Mouse (Mus musculus): ENCODE results near the gene Rbm34. TPM values are rescaled to one million over a fixed set of nuclear protein-coding genes. Genes with fewer than 3 reads are reported as not detected.
A peak's percentile ranks its signal among the peaks of the same experiment; 100 is the strongest.

Gene Rbm34
- total and polyA plus RNA-seq, 3 experiments, result 0.90 to 4.1 (median 2.8) TPM

- no peak overlapping the region for H3K9ac ChIP-seq (ENCODE audit: low read depth, low read length)
- peaks cover 7% of the 10 kb centered on the region for H3K4me1 ChIP-seq (ENCODE audit: control insufficient read depth, insufficient read depth, low read length)
- DNase-seq, result no peak
- no peak for TF ChIP-seq EP300 (IDR thresholded peaks at IDR 0.05; ENCODE audit: insufficient read depth, low read depth, low read length)
- no peak for TF ChIP-seq CTCF (IDR thresholded peaks at IDR 0.05)
- no peak for TF ChIP-seq POLR2A (IDR thresholded peaks at IDR 0.05; ENCODE audit: insufficient read depth, low read depth, low read length)
- H3K36me3 ChIP-seq (ENCODE audit: control insufficient read depth, insufficient read depth, low read length), result peaks cover 24% of the 10 kb centered on the region
- H3K27ac ChIP-seq, result no peak overlapping the region
- WGBS, result 79% methylated on average over 7 of the region's 7 CpGs
- peaks cover 11% of the 10 kb centered on the region for H3K79me2 ChIP-seq (replicated peaks; ENCODE audit: control insufficient read depth, insufficient read depth, low read length)
- no peak overlapping the region for H3K4me3 ChIP-seq
- H3K27me3 ChIP-seq (ENCODE audit: control insufficient read depth, insufficient read depth, low read length), result no peaks in the 10 kb centered on the region
- intact Hi-C loops (cut with DNase I), result no loop called here
Measured at GRCm38 (mm10) chr8:126943565-126943964, 27.3 kb downstream of the Rbm34 start.

GRCm38 (mm10) chr8:126937337-126937736 is 33.5 kb downstream of the Rbm34 start:
- no peak overlapping the region for H3K4me3 ChIP-seq
- peaks cover 28% of the 10 kb centered on the region for H3K36me3 ChIP-seq (ENCODE audit: control insufficient read depth, insufficient read depth, low read length)
- peaks cover 2% of the 10 kb centered on the region for H3K4me1 ChIP-seq (ENCODE audit: control insufficient read depth, insufficient read depth, low read length)
- no peaks in the 10 kb centered on the region for H3K27me3 ChIP-seq (ENCODE audit: control insufficient read depth, insufficient read depth, low read length)
- no peak overlapping the region for H3K27ac ChIP-seq
- no peak for TF ChIP-seq EP300 (IDR thresholded peaks at IDR 0.05; ENCODE audit: insufficient read depth, low read depth, low read length)
- TF ChIP-seq POLR2A (IDR thresholded peaks at IDR 0.05; ENCODE audit: insufficient read depth, low read depth, low read length), result no peak
- no peak for TF ChIP-seq CTCF (IDR thresholded peaks at IDR 0.05)
- 85% methylated on average over 3 of the region's 3 CpGs for whole genome bisulfite sequencing
- intact Hi-C loops (cut with DNase I), result loop anchor here (5.0 kb wide), 1 partner anchor 515 kb away; the partner anchor contains the start of gene Coa6
- H3K9ac ChIP-seq (ENCODE audit: low read depth, low read length), result no peak overlapping the region
- no peak for DNase-seq
- no peaks in the 10 kb centered on the region for H3K79me2 ChIP-seq (replicated peaks; ENCODE audit: control insufficient read depth, insufficient read depth, low read length)

GRCm38 (mm10) chr8:126935932-126936331 is 34.9 kb downstream of the Rbm34 start:
- no peak for DNase-seq
- H3K9ac ChIP-seq (ENCODE audit: low read depth, low read length), result no peak overlapping the region
- H3K36me3 ChIP-seq (ENCODE audit: control insufficient read depth, insufficient read depth, low read length), result peaks cover 28% of the 10 kb centered on the region
- intact Hi-C loops (cut with DNase I), result loop anchor here (5.0 kb wide), 1 partner anchor 514 kb away; the partner anchor contains the start of gene Coa6
- no peak overlapping the region for H3K4me3 ChIP-seq
- H3K79me2 ChIP-seq (replicated peaks; ENCODE audit: control insufficient read depth, insufficient read depth, low read length), result no peaks in the 10 kb centered on the region
- H3K4me1 ChIP-seq (ENCODE audit: control insufficient read depth, insufficient read depth, low read length), result peaks cover 2% of the 10 kb centered on the region
- H3K27me3 ChIP-seq (ENCODE audit: control insufficient read depth, insufficient read depth, low read length), result no peaks in the 10 kb centered on the region
- TF ChIP-seq EP300 (IDR thresholded peaks at IDR 0.05; ENCODE audit: insufficient read depth, low read depth, low read length) (no peak), CTCF (IDR thresholded peaks at IDR 0.05) (peak; percentile 86)
- no peak overlapping the region for H3K27ac ChIP-seq

DNA sequence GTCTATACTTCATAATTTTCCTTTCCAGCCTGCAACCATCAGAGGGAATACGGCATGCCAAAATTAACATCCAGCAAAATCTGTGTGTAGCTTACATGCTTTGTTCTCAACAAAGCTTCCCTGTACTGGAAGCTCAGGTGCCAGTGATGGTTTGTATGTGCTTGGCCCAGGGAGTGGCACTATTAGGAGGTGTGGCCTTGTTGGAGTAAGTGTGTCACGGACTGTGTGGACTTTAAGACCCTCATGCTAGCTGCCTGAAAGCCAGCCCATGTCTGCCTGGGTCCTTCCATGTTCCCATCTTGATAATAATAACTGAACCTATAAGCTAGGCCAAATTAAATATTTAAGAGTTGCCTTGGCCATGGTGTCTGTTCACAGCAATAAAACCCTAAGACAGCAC is 35.5 kb downstream of the Rbm34 start:
- no peak overlapping the region for H3K27ac ChIP-seq
- H3K9ac ChIP-seq (ENCODE audit: low read depth, low read length), result no peak overlapping the region
- no peak for TF ChIP-seq POLR2A (IDR thresholded peaks at IDR 0.05; ENCODE audit: insufficient read depth, low read depth, low read length)
- H3K27me3 ChIP-seq (ENCODE audit: control insufficient read depth, insufficient read depth, low read length), result no peaks in the 10 kb centered on the region
- no peak overlapping the region for H3K4me3 ChIP-seq
- peaks cover 2% of the 10 kb centered on the region for H3K4me1 ChIP-seq (ENCODE audit: control insufficient read depth, insufficient read depth, low read length)
- intact Hi-C loops (cut with DNase I), result loop anchor here (5.0 kb wide), 1 partner anchor 513 kb away; the partner anchor contains the start of gene Coa6
- 94% methylated on average over 2 of the region's 2 CpGs for WGBS
- no peak for DNase-seq
- no peaks in the 10 kb centered on the region for H3K79me2 ChIP-seq (replicated peaks; ENCODE audit: control insufficient read depth, insufficient read depth, low read length)
- H3K36me3 ChIP-seq (ENCODE audit: control insufficient read depth, insufficient read depth, low read length), result peaks cover 27% of the 10 kb centered on the region

DNA sequence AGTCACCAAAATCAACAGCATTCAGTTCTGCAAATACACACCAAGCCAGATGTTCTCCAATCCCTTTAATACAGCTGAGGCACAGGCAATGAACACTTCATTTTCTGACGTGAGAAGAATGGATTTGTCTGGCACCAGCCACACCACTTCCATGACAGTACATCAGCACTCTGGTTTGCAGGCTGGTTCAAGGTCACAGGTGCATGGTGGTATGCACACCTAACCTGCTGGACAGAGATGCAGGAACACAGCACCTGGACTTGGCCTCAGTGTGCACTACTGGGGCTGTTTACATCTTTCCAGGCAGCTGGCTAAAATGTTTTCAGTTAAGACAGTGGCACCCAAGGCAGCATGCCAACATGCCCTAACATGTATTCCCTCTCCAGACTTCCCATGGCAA is 38.2 kb downstream of the Rbm34 start:
- Histone ChIP-seq H3K9ac (ENCODE audit: low read depth, low read length) (no peak overlapping the region), H3K79me2 (replicated peaks; ENCODE audit: control insufficient read depth, insufficient read depth, low read length) (no peaks in the 10 kb centered on the region), H3K27ac (peak overlapping the region; percentile 40), H3K4me3 (no peak overlapping the region), H3K4me1 (ENCODE audit: control insufficient read depth, insufficient read depth, low read length) (peaks cover 6% of the 10 kb centered on the region), H3K36me3 (ENCODE audit: control insufficient read depth, insufficient read depth, low read length) (peaks cover 10% of the 10 kb centered on the region), H3K27me3 (ENCODE audit: control insufficient read depth, insufficient read depth, low read length) (no peaks in the 10 kb centered on the region)
- intact Hi-C loops (cut with DNase I), result no loop called here
- WGBS, result 53% methylated on average over 1 of the region's 1 CpGs
- TF ChIP-seq EP300 (IDR thresholded peaks at IDR 0.05; ENCODE audit: insufficient read depth, low read depth, low read length), result no peak
- no peak for TF ChIP-seq CTCF (IDR thresholded peaks at IDR 0.05)
- TF ChIP-seq POLR2A (IDR thresholded peaks at IDR 0.05; ENCODE audit: insufficient read depth, low read depth, low read length), result no peak
- no peak for DNase-seq

DNA sequence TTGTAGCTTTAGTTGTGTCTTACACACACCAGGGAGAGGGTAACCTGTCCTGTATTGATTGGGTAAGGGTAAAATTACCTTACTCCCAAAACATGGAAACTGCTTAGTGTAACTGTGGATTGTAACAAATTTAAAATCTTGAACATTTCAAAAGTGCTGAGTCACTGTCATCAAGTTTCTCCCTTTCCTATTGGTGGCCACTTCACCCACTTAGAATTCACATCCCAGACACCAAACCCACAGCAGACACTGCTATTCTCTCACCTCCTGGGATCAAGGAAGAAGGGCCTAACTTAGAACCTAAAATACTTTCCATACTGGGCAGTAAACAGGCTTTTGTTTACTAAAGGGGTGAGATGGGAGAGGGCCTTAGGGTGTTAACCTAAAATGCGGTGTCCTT is 38.6 kb downstream of the Rbm34 start:
- Histone ChIP-seq H3K36me3 (ENCODE audit: control insufficient read depth, insufficient read depth, low read length) (peaks cover 10% of the 10 kb centered on the region), H3K27ac (peak overlapping the region; percentile 40), H3K4me3 (no peak overlapping the region), H3K4me1 (ENCODE audit: control insufficient read depth, insufficient read depth, low read length) (peaks cover 6% of the 10 kb centered on the region), H3K9ac (ENCODE audit: low read depth, low read length) (no peak overlapping the region), H3K27me3 (ENCODE audit: control insufficient read depth, insufficient read depth, low read length) (no peaks in the 10 kb centered on the region), H3K79me2 (replicated peaks; ENCODE audit: control insufficient read depth, insufficient read depth, low read length) (no peaks in the 10 kb centered on the region)
- WGBS, result 82% methylated on average over 1 of the region's 1 CpGs
- DNase-seq, result no peak
- TF ChIP-seq EP300 (IDR thresholded peaks at IDR 0.05; ENCODE audit: insufficient read depth, low read depth, low read length), result no peak
- intact Hi-C loops (cut with DNase I), result no loop called here
